Mouse (Mus musculus) gonadal fat pad, adult 2 months (tissue): ENCODE results near the gene Utp18. TPM values are rescaled to one million over a fixed set of nuclear protein-coding genes. Genes with fewer than 3 reads are reported as not detected.
"Not testable (repeated sequence)": the region's sequence is repeated elsewhere in the genome, so short reads cannot be mapped to it uniquely, and the experiment has no call there.

Experiments
- DNase-seq: peaks from one replicate; pipeline ENCODE4 v3.0.0-alpha.2; 2012; ENCODE audit warnings: low read depth
- polyA plus RNA-seq: library from polyadenylated mRNA; depleted of rRNA; stranded (reverse); fragments of >200 nt; gene quantifications from 2 replicates; pipeline ENCODE4 v1.2.3, GENCODE M21; 2012; rRNA removed

Gene Utp18
- 4.1 and 4.8 TPM in 2 replicates for polyA plus RNA-seq

GRCm38 (mm10) chr11:93885572-93886410, at the start of gene Utp18, which contains the start of gene Mbtd1:
Gene Utp18, minus strand, starts transcription at chr11:93885766.
Gene Mbtd1, plus strand, starts transcription at chr11:93885852.
- DNase-seq, result no peak

GRCm38 (mm10) chr11:93929106-93929505, 43.5 kb upstream of the Utp18 start:
- DNase-seq, result no peak

DNA sequence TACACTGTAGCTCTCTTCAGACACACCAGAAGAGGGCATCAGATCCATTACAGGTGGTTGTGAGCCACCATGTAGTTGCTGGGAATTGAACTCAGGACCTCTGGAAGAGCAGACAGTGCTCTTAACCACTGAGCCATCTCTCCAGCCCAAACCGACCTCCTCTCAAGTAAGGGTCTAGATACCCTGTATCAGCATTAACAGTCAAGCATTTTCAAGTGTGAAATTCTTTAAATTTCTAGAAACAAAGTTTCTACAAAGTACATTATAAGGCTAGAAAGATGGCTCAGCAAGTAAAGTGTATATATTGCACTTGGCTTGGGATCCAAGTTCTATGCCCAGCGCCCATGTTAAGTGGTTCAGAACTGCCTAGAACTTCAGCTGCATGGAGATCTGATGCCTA, 29.5 kb upstream of the Utp18 start:
- not testable (repeated sequence) for DNase-seq

GRCm38 (mm10) chr11:93911603-93912002, 26.0 kb upstream of the Utp18 start:
- no peak for DNase-seq

- no peak for DNase-seq
Observed at GRCm38 (mm10) chr11:93908829-93909228, 23.3 kb upstream of the Utp18 start.

- no peak for DNase-seq
Observed at GRCm38 (mm10) chr11:93907839-93908238, 22.3 kb upstream of the Utp18 start.

DNA sequence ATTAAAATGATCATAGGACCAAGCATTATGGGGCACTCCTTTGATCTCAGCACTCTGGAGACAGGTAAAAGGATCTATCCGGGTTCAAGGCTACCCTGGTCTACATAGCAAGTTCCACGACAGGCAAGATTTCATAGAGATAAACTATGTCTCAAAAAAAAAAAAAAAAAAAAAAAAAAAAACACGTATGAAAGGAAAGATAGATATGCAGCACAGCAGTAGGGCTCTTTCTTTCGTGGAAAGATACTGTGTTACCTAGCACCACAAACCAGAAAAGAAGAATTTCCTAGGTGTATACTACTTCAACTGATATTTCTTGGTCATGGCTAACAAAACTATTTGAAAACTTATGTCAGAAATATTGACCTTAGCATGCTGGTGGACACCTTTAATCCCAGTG, 21.3 kb upstream of the Utp18 start:
- DNase-seq, result no peak

DNA sequence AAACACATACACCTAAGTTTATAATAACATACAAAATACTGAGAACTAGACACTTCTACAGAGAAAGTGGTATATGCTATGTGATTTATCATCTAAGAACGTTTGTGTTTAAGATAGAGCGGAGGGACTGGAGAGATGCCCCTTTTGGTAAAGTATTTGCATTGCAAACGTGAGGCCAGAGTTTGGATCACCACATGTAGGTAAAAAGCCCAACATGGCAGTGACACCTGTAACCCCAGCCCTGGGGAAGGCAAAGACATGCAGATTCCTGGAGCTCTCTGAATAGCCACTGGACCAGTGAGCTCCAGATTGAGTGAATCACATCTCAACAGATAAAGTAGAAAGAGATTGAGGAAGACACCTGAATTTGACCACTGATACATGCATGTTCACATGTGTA, 12.2 kb upstream of the Utp18 start:
- no peak for DNase-seq

GRCm38 (mm10) chr11:93887080-93887447, 1.5 kb upstream of the Utp18 start:
- DNase-seq, result no peak

DNA sequence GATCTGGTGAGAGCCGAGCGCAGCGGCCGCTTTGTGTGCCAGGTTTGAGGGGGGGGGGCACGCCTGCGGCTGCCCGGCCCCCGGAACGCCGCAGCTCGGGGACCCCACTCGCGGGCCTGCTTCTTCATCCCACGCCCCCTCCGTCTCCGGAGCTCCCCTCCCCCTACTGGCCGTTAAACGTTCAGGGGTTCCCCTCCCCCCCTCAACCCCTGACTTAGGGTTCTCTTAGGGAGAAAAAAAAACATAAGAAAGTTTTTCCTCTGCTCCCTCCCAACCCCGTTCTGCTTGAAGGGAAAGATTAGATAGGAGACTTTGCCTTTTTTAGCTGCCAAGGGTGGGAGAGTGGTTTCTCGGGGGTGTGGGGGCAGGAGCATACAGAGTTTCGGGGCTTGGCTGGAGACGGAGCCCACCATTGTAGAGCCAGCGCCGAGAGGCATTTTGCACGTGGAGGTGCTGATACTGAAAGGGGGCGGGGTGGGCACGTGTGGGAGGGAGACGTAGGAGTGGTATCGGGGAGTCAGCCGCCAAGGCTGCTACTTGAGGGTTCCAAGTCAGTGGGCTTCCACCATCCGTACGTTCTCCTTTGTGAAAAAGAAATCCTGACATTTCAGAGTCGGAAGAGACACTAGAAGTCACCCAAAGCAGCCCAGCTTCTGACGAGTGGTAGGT, 979 bp upstream of the Utp18 start:
- DNase-seq, result no peak

GRCm38 (mm10) chr11:93884901-93885571, 530 bp downstream of the Utp18 start:
- no peak for DNase-seq

- DNase-seq, result no peak
Observed at GRCm38 (mm10) chr11:93884068-93884467, 1.5 kb downstream of the Utp18 start.

- no peak for DNase-seq
Observed at GRCm38 (mm10) chr11:93862638-93863037, 22.9 kb downstream of the Utp18 start.

GRCm38 (mm10) chr11:93862045-93862623, 23.4 kb downstream of the Utp18 start:
- DNase-seq, result no peak

- DNase-seq, result no peak
Observed at GRCm38 (mm10) chr11:93861193-93861592, 24.4 kb downstream of the Utp18 start.

GRCm38 (mm10) chr11:93860540-93861172, 24.9 kb downstream of the Utp18 start:
- no peak for DNase-seq

- no peak for DNase-seq
Observed at GRCm38 (mm10) chr11:93856284-93856955, 29.1 kb downstream of the Utp18 start.

DNA sequence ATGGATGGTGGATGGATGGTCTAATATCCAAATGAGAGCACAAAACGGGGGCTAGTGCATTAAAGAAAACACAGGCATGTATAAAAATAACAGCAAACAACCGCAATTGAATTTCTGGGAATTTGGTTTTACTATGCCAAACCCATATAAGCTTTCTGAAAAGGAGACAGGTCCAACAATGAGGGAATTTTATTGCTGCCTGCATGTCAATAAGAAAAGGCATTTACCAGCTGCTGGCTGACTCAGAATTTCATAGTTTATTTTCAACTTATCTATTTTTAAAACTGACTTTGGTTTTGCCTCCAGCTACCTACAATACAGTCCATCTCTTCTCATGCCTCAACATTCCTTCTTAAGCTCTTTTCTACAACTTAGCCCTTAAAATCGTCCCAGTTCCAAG, 33.0 kb downstream of the Utp18 start:
- DNase-seq, result no peak

GRCm38 (mm10) chr11:93847342-93847741, 38.2 kb downstream of the Utp18 start:
- no peak for DNase-seq

DNA sequence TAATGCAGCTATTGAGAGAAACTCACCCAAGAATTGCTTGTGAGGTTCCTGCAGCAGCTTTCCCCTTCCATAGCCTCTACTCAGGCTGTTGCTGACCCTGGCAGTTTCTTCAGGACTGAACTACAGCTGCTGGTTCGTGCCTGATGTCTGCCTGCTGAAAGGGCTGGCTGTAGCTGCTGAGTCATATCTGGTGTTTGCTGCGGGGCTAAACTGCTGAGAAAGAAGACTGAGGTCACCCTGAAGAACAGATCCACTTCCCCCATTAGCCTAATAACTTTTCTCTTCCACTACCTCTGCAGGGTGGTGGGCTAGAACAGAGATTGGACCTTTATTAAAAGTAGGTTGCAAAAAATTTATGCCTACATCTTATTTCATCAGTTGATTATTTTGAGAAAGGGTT, 49.8 kb downstream of the Utp18 start:
- DNase-seq, result no peak

DNA sequence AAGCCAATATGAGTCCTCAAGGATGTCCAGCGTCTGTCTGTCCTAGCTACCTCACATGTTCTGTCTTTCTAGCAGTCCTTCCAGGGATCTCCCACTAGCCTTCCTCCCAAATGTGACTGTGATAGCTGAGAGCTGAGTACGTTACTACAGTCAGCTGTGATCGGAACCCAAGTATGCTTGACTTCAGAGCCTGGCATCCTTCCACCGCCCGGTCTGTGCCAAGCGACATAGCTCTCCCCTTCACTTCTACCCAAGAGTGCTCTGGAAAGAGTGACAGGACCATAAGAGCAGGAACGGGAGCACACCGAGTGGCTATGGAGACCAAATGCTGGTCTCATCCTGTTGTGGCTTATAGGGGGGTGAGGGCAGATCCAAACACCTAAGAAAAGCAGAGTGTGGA, 55.6 kb downstream of the Utp18 start:
- no peak for DNase-seq
